Mouse (Mus musculus) left cerebral cortex, adult 8-10 months (tissue): ENCODE measurements around the gene Lpin3. TPM values are rescaled to one million over a fixed set of nuclear protein-coding genes. Genes with fewer than 3 reads are reported as not detected.
A peak's percentile ranks its signal among the peaks of the same experiment; 100 is the strongest.

Experiments used
- DNase-seq, 2 experiments: peaks; one replicate each; pipeline ENCODE4 v3.0.0; 2022; ENCODE audit warnings: low spot score in 2 of 2
- total RNA-seq, 4 experiments: library from RNA; stranded (reverse); gene quantifications; 2 replicates each; pipeline ENCODE4 v1.2.4; 2022

Lpin3 gene
- total RNA-seq: 1 to 10 TPM in 2 of 4 experiments, under 1 TPM in 2; 0.76 to 1.2 (median 1.0) TPM

GRCm38 (mm10) chr2:160880453-160881195 is at the start of gene Lpin3:
Gene Lpin3 (plus strand): TSS chr2:160880670.
- DNase-seq: no peak

- no peak for DNase-seq
Measured at GRCm38 (mm10) chr2:160840838-160841237, 39.6 kb upstream of the Lpin3 start.

DNA sequence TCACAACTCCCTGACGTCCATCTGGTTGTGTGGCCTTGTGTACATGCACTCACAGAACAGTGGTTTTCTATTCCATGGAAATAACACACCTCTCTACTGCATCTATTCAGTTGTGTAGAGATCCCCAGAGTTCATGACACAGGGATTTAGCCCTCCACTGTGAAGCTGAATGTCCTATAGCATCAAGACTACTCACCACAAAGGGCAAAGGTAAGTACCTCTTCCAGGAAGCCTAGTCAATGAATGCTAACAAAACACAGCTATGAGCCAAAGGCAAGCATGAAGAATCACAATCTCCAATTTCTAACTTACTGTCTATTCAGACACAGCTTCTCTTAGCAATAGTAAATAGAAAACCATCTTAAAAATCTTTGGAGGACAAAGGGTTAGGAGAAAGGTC is 32.8 kb upstream of the Lpin3 start:
- DNase-seq: no peak

GRCm38 (mm10) chr2:160848186-160848585 is 32.3 kb upstream of the Lpin3 start:
- no peak for DNase-seq

DNA sequence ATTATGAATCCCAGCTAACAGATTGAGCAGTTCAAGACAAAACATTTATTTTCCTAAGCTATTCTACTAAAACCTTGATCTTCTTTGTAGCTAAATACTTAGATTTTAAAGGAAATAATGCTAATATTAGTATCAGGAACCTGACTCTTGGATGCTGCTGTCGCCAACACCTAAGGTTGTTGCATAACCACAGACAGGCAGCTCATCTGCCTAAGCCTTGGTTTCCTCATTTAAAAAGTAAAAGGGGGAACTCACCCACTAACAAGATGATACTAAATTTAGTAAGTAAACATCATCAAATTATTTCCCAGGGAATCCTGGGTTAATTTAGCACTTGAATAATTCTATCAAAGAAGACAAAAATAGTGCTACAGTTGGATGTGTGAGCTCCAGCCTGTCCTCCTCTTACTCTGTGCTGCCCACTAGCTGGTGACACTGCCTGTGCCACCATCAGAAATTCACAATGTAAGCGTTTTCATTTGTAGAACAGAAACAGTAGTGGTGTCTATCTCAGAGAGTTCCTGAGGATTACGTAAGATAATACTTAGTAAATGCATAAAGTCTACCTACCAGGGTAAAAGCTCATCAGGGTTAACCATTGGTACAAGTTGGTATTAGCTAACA is 30.7 kb upstream of the Lpin3 start:
- DNase-seq: no peak

DNA sequence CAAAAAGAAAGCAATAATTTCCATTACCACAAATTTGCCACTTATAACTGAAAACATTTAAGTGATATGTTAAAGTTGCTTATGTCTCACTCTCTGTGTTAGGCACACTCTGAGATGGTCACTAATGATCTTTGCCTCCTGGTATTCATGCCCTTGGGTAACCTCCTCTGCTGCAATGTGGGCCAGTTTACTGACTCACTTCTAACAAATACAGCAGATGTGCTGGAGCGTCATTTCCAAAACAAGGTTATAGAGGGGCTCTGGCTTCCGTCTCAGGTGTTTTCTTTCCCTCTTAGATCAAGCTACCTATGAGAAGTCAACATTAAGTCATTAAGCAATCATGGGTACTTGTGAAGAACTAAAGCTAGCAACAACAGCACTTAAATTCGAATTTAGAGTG is 30.1 kb upstream of the Lpin3 start:
- DNase-seq: no peak

DNA sequence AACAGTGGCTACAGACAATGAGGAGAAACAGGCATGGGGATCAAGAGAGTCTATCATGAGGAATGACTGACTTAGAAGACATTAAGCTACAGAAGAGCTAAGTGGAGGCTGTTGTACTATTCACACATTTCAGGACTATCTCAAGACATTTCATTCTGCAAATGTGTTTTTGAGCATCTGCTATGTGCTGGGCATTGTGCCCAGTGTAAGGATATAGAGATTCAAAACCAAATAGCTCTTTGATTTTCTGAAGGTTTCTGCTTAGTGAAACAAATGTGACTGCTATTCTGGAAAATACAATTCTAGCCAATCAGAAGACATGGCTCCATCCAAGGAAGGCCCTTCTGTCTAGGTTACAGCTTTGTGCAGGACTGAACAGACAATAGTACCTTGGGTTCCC is 25.8 kb upstream of the Lpin3 start:
- peak in 1 of 2 experiments; percentile 72 for DNase-seq

DNA sequence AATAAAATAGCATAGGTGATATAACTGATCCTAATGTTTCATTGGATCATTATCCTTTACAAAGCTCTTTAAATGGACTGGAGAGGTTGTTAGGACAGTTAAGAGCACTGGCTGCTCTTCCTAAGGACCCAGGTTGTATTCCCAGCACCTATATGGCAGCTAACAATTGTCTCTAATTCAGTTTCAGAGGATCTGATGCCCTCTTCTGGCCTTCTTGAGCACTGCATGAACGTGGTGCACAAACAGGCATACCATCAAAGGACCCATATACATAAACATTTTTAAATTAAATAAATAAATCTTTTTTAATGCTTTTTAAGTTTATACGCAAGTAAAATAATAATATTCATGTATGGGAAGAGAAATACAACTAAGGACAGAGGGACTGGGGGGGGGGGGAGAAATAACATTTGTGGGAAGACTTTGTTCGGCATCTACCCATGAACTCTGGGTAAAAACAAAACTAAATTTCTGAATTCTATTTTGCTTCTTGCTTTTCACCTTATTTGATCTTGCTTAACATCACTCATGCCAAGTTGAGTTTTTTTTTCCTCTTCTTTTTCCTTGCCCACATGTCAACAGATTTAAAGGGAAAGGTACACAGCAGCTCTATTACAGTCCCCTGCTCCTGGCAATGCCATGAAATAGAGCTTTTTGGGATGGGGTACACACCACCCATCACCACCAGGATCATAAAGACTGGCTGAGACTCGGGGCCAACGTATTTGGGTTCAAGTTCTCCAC is 23.9 kb upstream of the Lpin3 start:
- no peak for DNase-seq

- DNase-seq: no peak
Measured at GRCm38 (mm10) chr2:160860363-160860762, 20.1 kb upstream of the Lpin3 start.

DNA sequence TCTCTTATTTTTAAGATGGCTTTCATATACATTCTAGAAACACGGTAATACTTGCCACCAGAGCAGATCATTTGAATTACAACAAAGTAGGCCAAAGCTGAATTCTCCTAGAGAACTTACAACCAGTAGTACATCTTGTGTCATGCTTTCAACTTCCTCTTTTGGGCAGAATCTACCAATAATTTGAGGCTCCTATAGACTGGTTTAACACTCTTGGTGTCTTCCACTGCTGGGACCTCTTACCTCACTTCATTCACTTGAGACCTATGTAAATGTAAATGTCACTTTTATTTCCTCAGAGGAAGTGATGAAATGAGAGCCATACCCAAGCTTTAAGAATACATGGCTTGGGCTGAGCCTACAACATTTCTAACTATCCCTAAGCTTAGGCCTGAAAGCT is 16.4 kb upstream of the Lpin3 start:
- DNase-seq: no peak

DNA sequence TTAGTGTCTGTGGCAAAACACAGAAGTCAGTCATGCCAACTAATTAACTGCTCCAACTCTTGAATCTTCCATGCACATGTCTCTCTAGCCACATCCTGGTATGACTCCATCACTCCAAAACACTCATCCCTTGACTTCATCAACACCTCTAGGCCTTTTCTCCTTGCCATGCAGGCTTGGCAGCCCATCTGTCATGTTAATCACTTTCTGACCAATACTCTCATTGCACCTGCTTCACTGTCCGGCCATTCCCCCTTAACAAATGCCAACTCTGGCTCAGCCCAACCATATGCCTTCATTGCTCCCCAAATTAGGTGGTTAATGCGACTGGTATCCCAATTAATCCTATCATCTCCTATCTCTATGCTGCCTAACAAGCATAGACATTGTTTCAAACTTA is 15.2 kb upstream of the Lpin3 start:
- no peak for DNase-seq

GRCm38 (mm10) chr2:160869446-160869845 is 11.0 kb upstream of the Lpin3 start:
- no peak for DNase-seq

DNA sequence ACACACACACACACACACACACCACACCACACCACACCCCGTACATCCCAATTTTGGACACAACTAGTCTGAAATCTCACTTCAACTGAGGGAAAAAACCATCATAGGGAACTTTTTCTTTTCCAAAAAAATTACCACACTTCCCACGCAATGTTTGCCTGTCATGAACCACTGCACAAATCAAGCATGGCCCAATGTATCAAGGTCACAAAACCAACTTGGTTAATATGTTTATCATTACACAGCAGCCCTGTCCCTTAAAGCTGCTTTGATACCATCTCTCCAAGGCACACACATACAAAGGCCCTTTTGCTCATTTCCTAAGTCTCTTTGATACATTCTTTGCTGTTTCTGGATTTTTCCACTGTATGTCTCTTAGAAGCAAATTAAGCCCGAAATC is 9.2 kb upstream of the Lpin3 start:
- no peak for DNase-seq

- DNase-seq: peak; percentile 40 to 47
Measured at GRCm38 (mm10) chr2:160872395-160872794, 8.1 kb upstream of the Lpin3 start.

- peak; percentile 78 to 85 for DNase-seq
Measured at GRCm38 (mm10) chr2:160872890-160873382, 7.5 kb upstream of the Lpin3 start, which contains the start of gene Zhx3. Gene Zhx3 (minus strand): TSS chr2:160872998.

GRCm38 (mm10) chr2:160874231-160874877 is 6.1 kb upstream of the Lpin3 start:
- DNase-seq: no peak

DNA sequence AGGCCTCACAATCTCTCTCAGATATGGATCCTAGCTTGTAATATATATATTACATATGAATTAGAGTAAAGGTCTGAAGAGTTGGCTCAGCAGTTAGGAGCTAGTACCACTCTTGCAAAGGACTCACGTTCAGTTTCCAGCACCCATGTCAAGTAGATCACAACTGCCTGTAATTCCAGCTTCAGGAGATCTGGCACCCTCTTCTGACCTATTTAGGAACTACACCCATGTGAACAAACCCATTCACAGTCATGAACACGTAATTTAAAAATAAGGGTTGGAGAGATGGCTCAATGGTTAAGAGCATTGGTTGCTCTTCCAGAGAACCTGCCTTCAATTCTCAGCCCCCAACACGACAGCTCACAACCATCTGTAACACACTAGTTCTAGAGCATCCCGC is 4.4 kb upstream of the Lpin3 start:
- DNase-seq: no peak

DNA sequence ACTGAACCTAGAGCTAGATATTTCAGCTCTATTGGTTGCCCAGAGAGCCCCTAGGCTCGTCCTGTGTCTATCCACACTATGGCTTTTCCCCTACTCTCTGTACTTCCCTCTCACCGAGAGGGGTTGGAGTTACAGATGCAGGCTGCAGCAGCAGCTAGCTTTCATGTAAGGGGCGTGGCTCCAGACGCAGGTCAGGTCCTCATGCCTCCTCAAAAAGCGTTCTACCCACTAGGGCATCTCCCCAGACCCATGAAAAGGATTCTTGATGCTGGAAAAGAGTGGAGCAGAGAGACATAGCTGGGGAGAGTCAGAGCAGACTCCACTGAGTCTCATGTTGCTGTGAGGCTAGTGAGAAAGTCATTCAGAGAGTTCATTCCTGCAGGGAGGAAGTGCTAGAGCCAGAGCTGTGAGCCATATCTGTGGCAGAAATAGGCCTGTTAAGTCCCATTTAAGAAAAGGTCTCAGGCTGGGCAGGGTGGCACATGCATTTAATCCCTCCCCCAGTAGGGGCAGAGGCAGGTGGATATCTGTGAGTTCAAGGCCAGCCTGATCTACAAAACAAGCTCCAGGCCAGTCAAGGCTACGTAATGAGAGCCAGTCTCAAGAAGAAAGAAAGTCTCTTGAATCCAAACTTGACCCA is 1.1 kb downstream of the Lpin3 start:
- no peak for DNase-seq

DNA sequence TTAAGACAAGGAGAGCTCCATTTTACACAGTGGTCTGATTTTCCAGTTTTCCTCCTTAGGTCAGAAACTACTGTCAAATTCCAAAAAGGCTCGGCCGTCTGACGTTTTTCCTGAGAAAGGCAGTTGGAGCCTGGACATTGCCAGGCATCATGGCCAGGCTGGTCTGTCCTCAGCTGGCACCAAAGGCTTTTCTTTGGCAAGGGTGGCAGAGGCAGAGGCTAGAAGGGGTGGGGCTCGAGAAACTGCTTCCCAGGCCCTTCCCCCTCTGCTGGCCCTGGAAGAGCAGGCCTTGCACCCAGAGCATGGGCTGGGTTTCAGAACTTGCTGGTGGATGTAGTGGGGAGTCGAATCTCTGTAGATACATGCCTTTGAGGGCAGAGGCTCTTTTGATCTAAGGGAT is 2.0 kb downstream of the Lpin3 start:
- no peak for DNase-seq

DNA sequence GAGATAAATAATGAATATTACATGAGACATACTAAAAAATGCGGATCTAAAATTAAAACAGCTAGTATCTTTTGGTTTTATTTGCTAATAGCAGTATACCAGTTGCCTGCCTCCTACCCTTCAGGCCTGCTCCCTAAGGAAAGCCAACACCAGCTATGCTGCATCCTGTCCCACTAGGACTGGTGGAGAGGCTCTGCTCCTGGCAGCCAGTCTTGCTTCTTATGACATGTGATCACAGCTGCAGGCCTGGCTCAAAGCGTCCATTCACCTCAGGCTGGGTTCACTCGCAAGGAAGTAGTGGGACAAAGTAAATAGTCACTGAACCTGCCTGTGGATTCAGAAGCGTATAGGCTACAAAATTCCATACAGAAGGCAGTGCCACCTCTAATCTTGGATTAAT is 3.4 kb downstream of the Lpin3 start:
- DNase-seq: no peak

GRCm38 (mm10) chr2:160884830-160885229 is 4.4 kb downstream of the Lpin3 start:
- peak in 1 of 2 experiments; percentile 27 for DNase-seq
